Mouse (Mus musculus): Measurements from ENCODE around the gene Rbfox1.

GRCm38 (mm10) chr16:6421623-6422145 is 536.5 kb downstream of the Rbfox1 start:
- TF ChIP-seq CTCF (IDR thresholded peaks at IDR 0.05; ENCODE audit: low read depth, low read length) (no peak), POLR2A (IDR thresholded peaks at IDR 0.05; ENCODE audit: extremely low read depth, insufficient read depth, low read length) (no peak)
